Mouse (Mus musculus) midbrain, embryonic 10.5 days (tissue): ENCODE measurements around the gene Ackr4. TPM values are rescaled to one million over a fixed set of nuclear protein-coding genes. Genes with fewer than 3 reads are reported as not detected.

Source experiments
- DNase-seq: peaks from one replicate; pipeline ENCODE4 v3.0.0-alpha.2; 2017; ENCODE audit warnings: low spot score
- H3K27ac ChIP-seq: fragments of 300-500 bp; sonication (generic); replicated peaks from 2 replicates; pipeline ENCODE4 v1.5.1; 2016; ENCODE audit warnings: mild to moderate bottlenecking
- H3K27me3 ChIP-seq: fragments of 300-500 bp; sonication (generic); 2 replicates; pipeline ENCODE4 v1.6.1; 2016; ENCODE audit warnings: low read depth, mild to moderate bottlenecking; ENCODE audit not compliant: poor library complexity, severe bottlenecking
- H3K36me3 ChIP-seq: fragments of 300-500 bp; sonication (generic); 2 replicates; pipeline ENCODE4 v1.6.1; 2016; ENCODE audit warnings: mild to moderate bottlenecking, moderate library complexity
- H3K4me1 ChIP-seq: fragments of 300-500 bp; sonication (generic); 2 replicates; pipeline ENCODE4 v1.6.1; 2016
- H3K4me3 ChIP-seq: fragments of 300-500 bp; sonication (generic); 2 replicates; pipeline ENCODE4 v1.5.1; 2016; ENCODE audit warnings: mild to moderate bottlenecking, moderate library complexity
- H3K9me3 ChIP-seq: fragments of 300-500 bp; sonication (generic); replicated peaks from 2 replicates; pipeline ENCODE4 v1.6.1; 2016; ENCODE audit warnings: mild to moderate bottlenecking
- WGBS: fragments of 180-500 bp; shearing (Covaris S2); methylation state at CpG from one replicate; pipeline ENCODE4 v1.1.7; 2016; 5-methylcytosine and 5-hydroxymethylcytosine counted together
- polyA plus RNA-seq: library from polyadenylated mRNA; unstranded; fragments of >200 nt; fragmentation: Nextera tagmentation; extraction: Ambion mirVana; gene quantifications from 2 replicates; pipeline ENCODE4 v1.2.1, GENCODE M21; 2016

The Ackr4 gene
- polyA plus RNA-seq, 1 experiment from 2014 or later, result 0.59 TPM

DNA sequence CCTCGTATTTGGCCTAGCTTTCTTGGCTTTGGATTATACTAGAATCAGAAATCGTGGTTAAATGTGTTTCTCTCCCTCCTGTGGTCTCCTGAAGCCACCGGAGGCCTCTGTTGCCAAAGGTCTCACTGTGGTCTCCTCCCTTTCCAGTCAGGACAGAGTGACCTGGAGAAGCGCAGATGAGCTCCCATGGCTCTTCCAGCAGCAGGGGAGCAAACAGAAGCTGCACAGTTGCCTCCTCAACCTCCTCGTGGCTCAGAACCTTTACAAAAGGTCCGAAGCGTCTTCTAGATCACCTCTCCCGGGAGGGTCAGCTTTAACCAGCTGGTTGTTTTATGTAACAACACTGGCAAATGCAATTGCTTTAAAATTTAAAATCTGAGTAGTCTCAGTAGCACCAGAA, 92.5 kb downstream of the Ackr4 start:
- Histone ChIP-seq H3K9me3 (no peaks in the 10 kb centered on the region), H3K27ac (no peak overlapping the region), H3K4me3 (no peak overlapping the region), H3K36me3 (peaks cover 14% of the 10 kb centered on the region), H3K4me1 (peaks cover 5% of the 10 kb centered on the region; the same call in 1 of the 2 replicates), H3K27me3 (no peaks in the 10 kb centered on the region)
- 81% methylated on average over 8 of the region's 8 CpGs for WGBS
- DNase-seq, result no peak

Other genes starting within 250 kb of the Ackr4 start
- gene Nphp3, start 124.4 kb downstream of the Ackr4 start, polyA plus RNA-seq, result 3.2 and 3.6 TPM in 2 replicates
- not detected in 2 replicates for gene Gm28305, start 86.3 kb downstream of the Ackr4 start, polyA plus RNA-seq
- gene Uba5, start 63.8 kb downstream of the Ackr4 start, polyA plus RNA-seq, result 46.2 and 48.3 TPM in 2 replicates
- gene Acad11, start 63.6 kb downstream of the Ackr4 start, polyA plus RNA-seq, result 7.8 and 8.1 TPM in 2 replicates
- 15.9 and 18.7 TPM in 2 replicates for gene Dnajc13, start 136.0 kb upstream of the Ackr4 start, polyA plus RNA-seq
- 0.16 TPM in 1 of 2 replicates, not detected in the other for gene Acpp, start 210.8 kb upstream of the Ackr4 start, polyA plus RNA-seq